Mouse (Mus musculus): Measurements from ENCODE around the gene St6gal2. TPM values are rescaled to one million over a fixed set of nuclear protein-coding genes. Genes with fewer than 3 reads are reported as not detected.

Gene St6gal2
- polyA plus RNA-seq, 1 experiment from 2014 or later, result 1.2 TPM

Other genes starting within 250 kb of the St6gal2 start
- not detected in 2 replicates for gene Vmn2r118, start 179.8 kb downstream of the St6gal2 start, polyA plus RNA-seq (2014; fragmentation: Nextera tagmentation; extraction: Ambion mirVana)

Data from kidney, embryonic 14.5 days (tissue).